Mouse (Mus musculus): ENCODE measurements around the gene Fcgrt. TPM values are rescaled to one million over a fixed set of nuclear protein-coding genes. Genes with fewer than 3 reads are reported as not detected.

Gene Fcgrt
- total RNA-seq, 1 experiment = 10.6 TPM

DNA sequence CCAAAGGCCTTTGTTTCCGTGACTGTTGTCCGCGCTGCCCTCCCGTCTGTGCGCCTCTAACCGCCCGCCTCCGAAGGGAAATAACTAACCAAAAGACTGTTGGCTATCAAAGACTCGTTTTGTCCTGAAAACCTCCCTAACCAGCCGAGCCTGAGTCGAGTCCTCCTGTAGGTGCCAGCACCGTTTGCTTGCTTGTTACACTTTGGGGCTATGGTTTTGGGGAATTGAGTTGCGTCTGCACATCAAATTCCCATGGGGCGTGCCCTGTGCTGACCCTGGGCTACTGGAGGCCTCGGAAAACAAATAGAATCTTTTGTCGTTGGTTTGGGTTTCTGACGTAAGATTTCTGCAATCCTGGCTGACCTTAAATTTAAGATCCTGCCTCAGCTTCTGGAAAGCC is 25.7 kb upstream of the Fcgrt start:
- Histone ChIP-seq H3K27ac (ENCODE audit: insufficient read depth, low read depth, low read length, poor library complexity, severe bottlenecking) (peak overlapping the region; percentile 72), H3K4me1 (ENCODE audit: control insufficient read depth in 2 of 2, insufficient read depth in 2 of 2, low read length in 2 of 2, poor library complexity in 1 of 2) (peaks cover 0 to 14% of the 10 kb centered on the region in 2 experiments; a peak in 1 of 4 replicates), H3K9ac (ENCODE audit: insufficient read depth, low read depth, low read length, poor library complexity, severe bottlenecking) (peak overlapping the region; percentile 90), H3K4me3 (ENCODE audit: insufficient read depth in 1 of 2, low read depth in 1 of 2, low read length in 2 of 2, poor library complexity in 1 of 2, severe bottlenecking in 1 of 2) (peak overlapping the region; percentile 70 to 80), H3K36me3 (ENCODE audit: control insufficient read depth, insufficient read depth, low read length, poor library complexity, severe bottlenecking) (peaks cover 32% of the 10 kb centered on the region), H3K9me3 (ENCODE audit: control insufficient read depth, insufficient read depth, low read depth, low read length) (no peaks in the 10 kb centered on the region)
- in situ Hi-C loops (cut with MboI; ENCODE audit: low sequenced_read_pairs in 2 of 2, unreplicated experiment in 2 of 2) = no loop called here
- no peak for DNase-seq (ENCODE audit: low read depth, low spot score)
- no peak for TF ChIP-seq HCFC1 (IDR thresholded peaks at IDR 0.05; ENCODE audit: borderline replicate concordance, insufficient read depth, low read length)
- no peak for TF ChIP-seq ZNF384 (IDR thresholded peaks at IDR 0.05; ENCODE audit: low read depth, low read length)
- no peak for TF ChIP-seq CHD2 (IDR thresholded peaks at IDR 0.05; ENCODE audit: low read depth, low read length)
- no peak for TF ChIP-seq ZC3H11A (IDR thresholded peaks at IDR 0.05; ENCODE audit: borderline replicate concordance, low read depth, low read length)
- no peak for TF ChIP-seq MAFK (IDR thresholded peaks at IDR 0.05; ENCODE audit: insufficient read depth, low read depth, low read length)

DNA sequence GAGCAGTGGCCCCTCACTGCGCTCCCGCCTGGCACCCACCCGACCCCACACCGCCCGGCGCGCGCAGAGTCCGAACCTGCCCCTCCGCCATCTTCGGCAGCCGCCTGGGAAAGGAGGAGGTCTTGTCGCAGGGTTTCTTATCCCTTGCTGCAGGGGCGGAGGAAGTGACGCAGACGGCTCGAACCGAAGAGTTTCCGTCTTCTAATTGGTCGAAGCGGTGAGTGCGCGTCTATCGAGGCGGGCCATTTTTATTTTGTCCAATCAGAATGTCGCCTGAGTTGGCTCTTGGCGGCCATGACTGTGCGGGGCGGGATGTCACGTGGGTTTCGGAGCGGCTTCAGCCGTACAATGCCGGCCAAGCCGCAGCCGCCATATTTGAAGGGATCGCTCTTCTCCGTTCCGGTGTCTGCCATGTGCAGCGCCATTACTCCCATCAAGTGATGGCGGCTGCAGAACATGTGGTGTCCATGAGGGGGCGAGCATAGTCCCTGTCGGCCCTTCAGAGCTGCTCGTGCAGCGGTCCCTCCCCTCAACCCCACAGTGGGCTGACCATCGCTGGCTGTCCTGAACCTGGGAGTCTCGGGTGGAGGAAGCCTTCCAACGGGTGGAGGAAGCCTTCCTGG is 25.1 kb upstream of the Fcgrt start, which contains the start of gene Rpl13a:
TSS of gene Rpl13a (minus strand) at position 138 of the 623 bp plus-strand sequence.
- peak; percentile 99 for DNase-seq (ENCODE audit: low read depth, low spot score)
- peak; percentile 80 for TF ChIP-seq CHD2 (IDR thresholded peaks at IDR 0.05; ENCODE audit: low read depth, low read length)
- 0 out of 2 replicates have a peak, but pooled peaks have one; percentile 6 for TF ChIP-seq MAFK (IDR thresholded peaks at IDR 0.05; ENCODE audit: insufficient read depth, low read depth, low read length)
- no peak for TF ChIP-seq ZNF384 (IDR thresholded peaks at IDR 0.05; ENCODE audit: low read depth, low read length)
- TF ChIP-seq ZC3H11A (IDR thresholded peaks at IDR 0.05; ENCODE audit: borderline replicate concordance, low read depth, low read length) = no peak
- peak; percentile 80 for TF ChIP-seq HCFC1 (IDR thresholded peaks at IDR 0.05; ENCODE audit: borderline replicate concordance, insufficient read depth, low read length)
- in situ Hi-C loops (cut with MboI; ENCODE audit: low sequenced_read_pairs in 2 of 2, unreplicated experiment in 2 of 2) = no loop called here

DNA sequence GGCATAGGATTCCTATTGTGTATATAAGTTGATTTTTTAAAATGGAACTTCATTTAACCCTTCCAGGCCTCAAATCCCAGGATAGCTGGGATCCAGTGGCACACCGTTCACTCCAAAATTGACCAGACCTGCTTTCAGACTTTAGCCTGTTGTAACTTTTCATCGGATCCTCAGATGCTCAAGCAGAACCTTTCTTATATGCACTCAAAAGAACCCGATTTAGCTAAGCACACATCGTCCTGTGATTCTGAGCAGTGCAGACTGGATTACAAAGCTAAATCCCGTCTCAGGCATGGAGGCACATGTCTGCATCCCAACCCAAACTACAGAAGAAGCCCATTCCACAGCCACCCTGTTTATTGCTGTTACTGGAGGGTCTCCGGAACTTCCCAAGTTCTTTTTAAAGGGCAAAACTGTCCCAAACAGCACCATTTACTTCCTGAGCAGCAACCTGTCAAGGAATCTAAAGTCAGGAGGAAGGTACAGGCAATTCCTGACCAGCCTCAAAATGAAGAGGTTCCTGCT is 24.1 kb upstream of the Fcgrt start:
- in situ Hi-C loops (cut with MboI; ENCODE audit: low sequenced_read_pairs in 2 of 2, unreplicated experiment in 2 of 2) = no loop called here
- Histone ChIP-seq H3K9ac (ENCODE audit: insufficient read depth, low read depth, low read length, poor library complexity, severe bottlenecking) (peak overlapping the region; percentile 100), H3K36me3 (ENCODE audit: control insufficient read depth, insufficient read depth, low read length, poor library complexity, severe bottlenecking) (peaks cover 42% of the 10 kb centered on the region), H3K9me3 (ENCODE audit: control insufficient read depth, insufficient read depth, low read depth, low read length) (no peaks in the 10 kb centered on the region), H3K4me3 (ENCODE audit: insufficient read depth in 1 of 2, low read depth in 1 of 2, low read length in 2 of 2, poor library complexity in 1 of 2, severe bottlenecking in 1 of 2) (peak overlapping the region; percentile 80 to 99), H3K4me1 (ENCODE audit: control insufficient read depth in 2 of 2, insufficient read depth in 2 of 2, low read length in 2 of 2, poor library complexity in 1 of 2) (peaks cover 0 to 13% of the 10 kb centered on the region in 2 experiments; a peak in 1 of 4 replicates), H3K27ac (ENCODE audit: insufficient read depth, low read depth, low read length, poor library complexity, severe bottlenecking) (peak overlapping the region; percentile 96)
- DNase-seq (ENCODE audit: low read depth, low spot score) = no peak
- TF ChIP-seq HCFC1 (IDR thresholded peaks at IDR 0.05; ENCODE audit: borderline replicate concordance, insufficient read depth, low read length) (0 out of 2 replicates have a peak, but pooled peaks have one; percentile 43), ZNF384 (IDR thresholded peaks at IDR 0.05; ENCODE audit: low read depth, low read length) (no peak)

More for the DNA sequence above, 25.1 kb upstream of the Fcgrt start, which contains the start of gene Rpl13a:
- Histone ChIP-seq H3K9ac (ENCODE audit: insufficient read depth, low read depth, low read length, poor library complexity, severe bottlenecking) (peak within 1 kb of the TSS; percentile 100), H3K9me3 (ENCODE audit: control insufficient read depth, insufficient read depth, low read depth, low read length) (no peaks in the 10 kb centered on the region), H3K36me3 (ENCODE audit: control insufficient read depth, insufficient read depth, low read length, poor library complexity, severe bottlenecking) (peaks cover 33% of the 10 kb centered on the region), H3K27ac (ENCODE audit: insufficient read depth, low read depth, low read length, poor library complexity, severe bottlenecking) (peak within 1 kb of the TSS; percentile 96), H3K4me1 (ENCODE audit: control insufficient read depth in 2 of 2, insufficient read depth in 2 of 2, low read length in 2 of 2, poor library complexity in 1 of 2) (peaks cover 0 to 11% of the 10 kb centered on the region in 2 experiments; a peak in 1 of 4 replicates), H3K4me3 (ENCODE audit: insufficient read depth in 1 of 2, low read depth in 1 of 2, low read length in 2 of 2, poor library complexity in 1 of 2, severe bottlenecking in 1 of 2) (peak within 1 kb of the TSS; percentile 80 to 99)

DNA sequence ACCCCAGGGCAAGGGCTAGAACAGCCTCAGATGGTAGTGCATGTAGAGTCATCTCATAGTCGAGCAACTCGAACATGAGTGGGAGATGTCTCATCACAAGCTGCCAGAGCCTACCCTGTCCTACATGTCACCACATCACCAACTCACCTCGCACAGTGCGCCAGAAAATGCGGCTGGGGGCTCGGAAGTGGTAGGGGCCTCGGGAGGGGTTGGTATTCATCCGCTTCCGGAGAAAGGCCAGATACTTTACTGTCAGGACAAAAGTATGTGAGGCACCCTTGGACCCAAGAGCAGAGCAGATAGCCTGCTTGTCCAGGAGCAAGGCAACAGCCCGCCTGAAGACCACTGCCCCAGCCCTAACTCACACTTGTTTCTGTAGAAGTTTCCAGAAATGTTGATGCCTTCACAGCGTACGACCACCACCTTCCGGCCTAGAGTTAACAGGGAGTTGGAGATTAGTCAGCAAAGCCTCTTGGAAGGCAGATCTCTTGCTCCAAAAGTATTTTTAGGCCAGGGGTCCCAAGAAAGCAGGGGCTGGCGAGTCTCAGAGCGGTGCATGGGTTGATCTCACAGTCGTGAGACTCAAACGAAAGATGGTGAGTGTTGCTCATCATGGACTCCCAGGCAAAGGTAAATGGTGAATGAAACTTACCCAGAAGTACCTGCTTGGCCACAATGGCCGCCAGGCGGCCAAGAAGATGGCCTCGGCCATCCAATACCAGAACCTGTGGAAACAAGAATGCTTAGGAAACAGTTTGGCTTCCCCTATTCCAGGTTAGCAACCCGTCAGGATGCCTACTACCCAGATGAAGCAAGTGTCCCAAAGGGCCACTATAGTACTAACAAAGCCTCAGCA is 23.4 kb upstream of the Fcgrt start:
- Histone ChIP-seq H3K9ac (ENCODE audit: insufficient read depth, low read depth, low read length, poor library complexity, severe bottlenecking) (peak overlapping the region; percentile 100), H3K4me3 (ENCODE audit: insufficient read depth in 1 of 2, low read depth in 1 of 2, low read length in 2 of 2, poor library complexity in 1 of 2, severe bottlenecking in 1 of 2) (peak overlapping the region; percentile 80 to 99), H3K4me1 (ENCODE audit: control insufficient read depth in 2 of 2, insufficient read depth in 2 of 2, low read length in 2 of 2, poor library complexity in 1 of 2) (peaks cover 0 to 11% of the 10 kb centered on the region in 2 experiments; a peak in 1 of 4 replicates), H3K9me3 (ENCODE audit: control insufficient read depth, insufficient read depth, low read depth, low read length) (no peaks in the 10 kb centered on the region), H3K27ac (ENCODE audit: insufficient read depth, low read depth, low read length, poor library complexity, severe bottlenecking) (peak overlapping the region; percentile 96), H3K36me3 (ENCODE audit: control insufficient read depth, insufficient read depth, low read length, poor library complexity, severe bottlenecking) (peaks cover 49% of the 10 kb centered on the region)
- no peak for TF ChIP-seq ZC3H11A (IDR thresholded peaks at IDR 0.05; ENCODE audit: borderline replicate concordance, low read depth, low read length)
- no peak for DNase-seq (ENCODE audit: low read depth, low spot score)
- in situ Hi-C loops (cut with MboI; ENCODE audit: low sequenced_read_pairs in 2 of 2, unreplicated experiment in 2 of 2) = no loop called here

Measured in ES-E14 (cell line).